Mouse (Mus musculus) lung, adult 2 months (tissue): ENCODE results near the gene Herpud2.

Experiments used
- CTCF ChIP-seq: fragments of 200-500 bp; IDR thresholded peaks from 2 replicates; pipeline ENCODE4 v1.5.1; 2011; ENCODE audit warnings: mild to moderate bottlenecking, low read length, control low read depth; ENCODE audit not compliant: insufficient read depth
- POLR2A ChIP-seq: fragments of 200-500 bp; IDR thresholded peaks from 2 replicates; pipeline ENCODE4 v1.6.1; 2011; ENCODE audit warnings: low read depth, mild to moderate bottlenecking, control low read depth, low read length, borderline replicate concordance; ENCODE audit errors: extremely low read depth

DNA sequence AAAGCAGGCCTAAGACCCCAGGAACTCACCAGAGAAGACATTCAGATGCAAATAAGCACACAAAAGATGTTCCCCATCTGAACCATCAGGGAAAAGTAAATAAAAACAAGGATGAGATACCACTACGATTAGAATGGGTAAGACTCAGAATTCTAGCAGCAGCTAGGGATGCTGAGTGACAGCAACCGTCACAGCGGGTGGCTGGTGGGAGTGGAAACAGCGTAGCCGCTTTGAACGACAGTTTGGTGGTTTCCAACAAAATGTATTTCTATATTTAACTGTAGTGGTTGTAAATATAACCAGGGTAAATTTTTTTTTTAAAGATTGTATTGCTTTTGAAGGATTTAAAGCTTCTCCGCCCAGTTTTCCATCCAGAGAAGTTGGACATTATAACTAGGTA lies 34.2 kb upstream of the Herpud2 start:
- TF ChIP-seq POLR2A (no peak), CTCF (no peak)
